Mouse (Mus musculus) liver, embryonic 11.5 days (tissue): Measurements from ENCODE around the gene Pip4k2a. TPM values are rescaled to one million over a fixed set of nuclear protein-coding genes. Genes with fewer than 3 reads are reported as not detected.

Source experiments
- ATAC-seq: fragments of 200-750 bp; cut with Nextera tagmentation; replicated peaks from 2 replicates; pipeline ENCODE4 v1.8.0; 2017; ENCODE audit warnings: moderate number of reproducible peaks, mild to moderate bottlenecking, moderate TSS enrichment, moderate library complexity; ENCODE audit not compliant: low FRiP score
- DNase-seq: peaks from one replicate; pipeline ENCODE4 v3.0.0-alpha.2; 2017; ENCODE audit warnings: low spot score
- H3K27ac ChIP-seq: fragments of 300-500 bp; sonication (generic); 2 replicates; pipeline ENCODE4 v1.5.1; 2014; ENCODE audit warnings: mild to moderate bottlenecking, low read depth, low read length, control low read depth
- H3K27me3 ChIP-seq: fragments of 300-500 bp; sonication (generic); replicated peaks from 2 replicates; pipeline ENCODE4 v1.6.1; 2014; ENCODE audit warnings: low read length, mixed read lengths; ENCODE audit not compliant: control insufficient read depth, insufficient read depth
- H3K36me3 ChIP-seq: fragments of 300-500 bp; sonication (generic); 2 replicates; pipeline ENCODE4 v1.6.1; 2014; ENCODE audit warnings: mild to moderate bottlenecking, low read length, moderate library complexity, mixed read lengths; ENCODE audit not compliant: control insufficient read depth, insufficient read depth
- H3K4me1 ChIP-seq: fragments of 300-500 bp; sonication (generic); replicated peaks from 2 replicates; pipeline ENCODE4 v1.6.1; 2014; ENCODE audit warnings: low read length, mixed read lengths; ENCODE audit not compliant: control insufficient read depth, insufficient read depth
- H3K4me2 ChIP-seq: fragments of 300-500 bp; sonication (generic); 2 replicates; pipeline ENCODE4 v1.6.1; 2014; ENCODE audit warnings: mild to moderate bottlenecking, control low read depth, moderate library complexity
- H3K4me3 ChIP-seq: fragments of 300-500 bp; sonication (generic); 2 replicates; pipeline ENCODE4 v1.5.1; 2014; ENCODE audit warnings: low read depth, low read length, control low read depth
- H3K9ac ChIP-seq: fragments of 300-500 bp; sonication (generic); 2 replicates; pipeline ENCODE4 v1.6.1; 2014; ENCODE audit warnings: low read depth, low read length, control low read depth
- H3K9me3 ChIP-seq: fragments of 300-500 bp; sonication (generic); 2 replicates; pipeline ENCODE4 v1.6.1; 2016; ENCODE audit warnings: low read length, inconsistent platforms, mixed read lengths; ENCODE audit not compliant: control insufficient read depth
- WGBS: fragments of 180-500 bp; shearing (Covaris S2); extraction: QIAGEN DNeasy Blood & Tissue Kit; methylation state at CpG from one replicate; pipeline ENCODE4 v1.1.7; 2014; 5-methylcytosine and 5-hydroxymethylcytosine counted together
- polyA plus RNA-seq: library from polyadenylated mRNA; unstranded; fragments of >200 nt; fragmentation: Nextera tagmentation; extraction: Ambion mirVana; gene quantifications from 2 replicates; pipeline ENCODE4 v1.2.1, GENCODE M21; 2014

The Pip4k2a gene
- polyA plus RNA-seq, 1 experiment from 2014 or later: 20.5 TPM

- H3K4me3 ChIP-seq: no peak overlapping the region
- no peaks in the 10 kb centered on the region for H3K9me3 ChIP-seq
- no peak overlapping the region for H3K4me2 ChIP-seq
- H3K27me3 ChIP-seq: no peaks in the 10 kb centered on the region
- H3K36me3 ChIP-seq: no peaks in the 10 kb centered on the region
- H3K27ac ChIP-seq: no peak overlapping the region
- ATAC-seq (0 out of 2 replicates have a peak, but pooled peaks have one; percentile 6), DNase-seq (no peak)
- WGBS: 78% methylated on average over 13 of the region's 13 CpGs
- no peak overlapping the region for H3K9ac ChIP-seq
- H3K4me1 ChIP-seq: peaks cover 34% of the 10 kb centered on the region
These were observed 34.5 kb downstream of the Pip4k2a start for GRCm38 (mm10) chr2:18963286-18964040.

GRCm38 (mm10) chr2:18962502-18962901 is 35.4 kb downstream of the Pip4k2a start:
- ATAC-seq (no peak), DNase-seq (no peak)
- H3K27me3 ChIP-seq: no peaks in the 10 kb centered on the region
- H3K4me1 ChIP-seq: peaks cover 37% of the 10 kb centered on the region
- WGBS: 64% methylated on average over 3 of the region's 3 CpGs
- H3K4me2 ChIP-seq: no peak overlapping the region
- no peaks in the 10 kb centered on the region for H3K9me3 ChIP-seq
- H3K36me3 ChIP-seq: no peaks in the 10 kb centered on the region
- H3K27ac ChIP-seq: no peak overlapping the region
- no peak overlapping the region for H3K9ac ChIP-seq
- no peak overlapping the region for H3K4me3 ChIP-seq

GRCm38 (mm10) chr2:18960376-18960973 is 37.5 kb downstream of the Pip4k2a start:
- peaks cover 56% of the 10 kb centered on the region for H3K4me1 ChIP-seq
- DNase-seq (no peak), ATAC-seq (no peak)
- no peaks in the 10 kb centered on the region for H3K27me3 ChIP-seq
- H3K4me2 ChIP-seq: no peak overlapping the region
- no peak overlapping the region for H3K4me3 ChIP-seq
- H3K9ac ChIP-seq: no peak overlapping the region
- H3K27ac ChIP-seq: no peak overlapping the region
- H3K9me3 ChIP-seq: no peaks in the 10 kb centered on the region
- 64% methylated on average over 7 of the region's 7 CpGs for WGBS
- H3K36me3 ChIP-seq: no peaks in the 10 kb centered on the region

GRCm38 (mm10) chr2:18959558-18959957 is 38.4 kb downstream of the Pip4k2a start:
- Histone ChIP-seq H3K36me3 (no peaks in the 10 kb centered on the region), H3K27ac (peak overlapping the region; percentile 9; the same call in 1 of the 2 replicates), H3K9ac (no peak overlapping the region), H3K4me1 (peaks cover 65% of the 10 kb centered on the region), H3K9me3 (no peaks in the 10 kb centered on the region), H3K4me3 (no peak overlapping the region), H3K4me2 (no peak overlapping the region), H3K27me3 (no peaks in the 10 kb centered on the region)
- 82% methylated on average over 5 of the region's 5 CpGs for WGBS
- DNase-seq (no peak), ATAC-seq (no peak)

- ATAC-seq (no peak), DNase-seq (no peak)
- 67% methylated on average over 6 of the region's 6 CpGs for WGBS
- H3K4me1 ChIP-seq: peaks cover 67% of the 10 kb centered on the region
- 0 out of 2 replicates have a peak overlapping the region, but pooled peaks have one; percentile 17 for H3K4me2 ChIP-seq
- H3K27me3 ChIP-seq: no peaks in the 10 kb centered on the region
- no peak overlapping the region for H3K9ac ChIP-seq
- no peaks in the 10 kb centered on the region for H3K36me3 ChIP-seq
- H3K27ac ChIP-seq: no peak overlapping the region
- no peaks in the 10 kb centered on the region for H3K9me3 ChIP-seq
- H3K4me3 ChIP-seq: no peak overlapping the region
These were observed 38.9 kb downstream of the Pip4k2a start for GRCm38 (mm10) chr2:18959008-18959407.

GRCm38 (mm10) chr2:18958501-18958900 is 39.4 kb downstream of the Pip4k2a start:
- no peak overlapping the region for H3K9ac ChIP-seq
- no peak overlapping the region for H3K27ac ChIP-seq
- no peak overlapping the region for H3K4me3 ChIP-seq
- no peaks in the 10 kb centered on the region for H3K27me3 ChIP-seq
- DNase-seq: no peak
- H3K4me1 ChIP-seq: peaks cover 70% of the 10 kb centered on the region
- no peaks in the 10 kb centered on the region for H3K9me3 ChIP-seq
- no peaks in the 10 kb centered on the region for H3K36me3 ChIP-seq
- ATAC-seq: no peak
- 77% methylated on average over 5 of the region's 5 CpGs for WGBS
- H3K4me2 ChIP-seq: no peak overlapping the region

GRCm38 (mm10) chr2:18958044-18958443 is 39.9 kb downstream of the Pip4k2a start:
- Histone ChIP-seq H3K27me3 (no peaks in the 10 kb centered on the region), H3K4me2 (no peak overlapping the region), H3K9me3 (no peaks in the 10 kb centered on the region), H3K4me3 (no peak overlapping the region), H3K9ac (no peak overlapping the region), H3K27ac (peak overlapping the region; percentile 6; the same call in 1 of the 2 replicates), H3K36me3 (no peaks in the 10 kb centered on the region), H3K4me1 (peaks cover 72% of the 10 kb centered on the region)
- no peak for ATAC-seq
- WGBS: 80% methylated on average over 9 of the region's 9 CpGs
- DNase-seq: no peak

- 72% methylated on average over 7 of the region's 7 CpGs for WGBS
- H3K4me3 ChIP-seq: no peak overlapping the region
- H3K27ac ChIP-seq: peak overlapping the region; percentile 60
- H3K4me2 ChIP-seq: peak overlapping the region; percentile 30
- peaks cover 78% of the 10 kb centered on the region for H3K4me1 ChIP-seq
- no peaks in the 10 kb centered on the region for H3K27me3 ChIP-seq
- no peaks in the 10 kb centered on the region for H3K36me3 ChIP-seq
- H3K9ac ChIP-seq: no peak overlapping the region
- DNase-seq (no peak), ATAC-seq (peak; percentile 15; the same call in 1 of the 2 replicates)
- H3K9me3 ChIP-seq: no peaks in the 10 kb centered on the region
These were observed 40.5 kb downstream of the Pip4k2a start for GRCm38 (mm10) chr2:18957459-18957858.
